Mouse (Mus musculus) ovary, postnatal 10 days (tissue): ENCODE data around the gene Gpn1.

Experiments
- DNase-seq: peaks from one replicate; pipeline ENCODE4 v3.0.0; 2022; ENCODE audit warnings: low spot score

Gpn1 gene

DNA sequence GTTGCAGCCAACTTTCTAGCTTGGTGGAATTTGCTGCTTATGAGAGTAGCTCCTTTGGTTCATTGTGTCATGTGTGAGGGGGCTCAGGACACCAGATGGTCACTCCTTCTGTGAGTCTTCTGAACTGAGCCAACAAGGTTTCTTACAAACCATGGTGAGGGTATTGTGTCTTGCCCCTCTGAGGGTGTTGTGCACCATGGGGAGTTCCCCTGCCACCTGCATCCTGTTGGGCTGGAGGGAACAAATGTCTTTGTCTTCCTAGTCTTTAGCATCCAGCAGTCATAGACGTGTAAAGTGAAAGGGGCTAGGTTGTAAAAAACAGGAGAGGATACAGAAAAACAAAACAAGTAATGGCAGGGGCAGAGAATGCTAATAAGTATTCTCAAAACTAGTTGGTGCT, 64.9 kb downstream of the Gpn1 start:
- no peak for DNase-seq

GRCm38 (mm10) chr5:31560352-31560751, 65.8 kb downstream of the Gpn1 start:
- DNase-seq = no peak

DNA sequence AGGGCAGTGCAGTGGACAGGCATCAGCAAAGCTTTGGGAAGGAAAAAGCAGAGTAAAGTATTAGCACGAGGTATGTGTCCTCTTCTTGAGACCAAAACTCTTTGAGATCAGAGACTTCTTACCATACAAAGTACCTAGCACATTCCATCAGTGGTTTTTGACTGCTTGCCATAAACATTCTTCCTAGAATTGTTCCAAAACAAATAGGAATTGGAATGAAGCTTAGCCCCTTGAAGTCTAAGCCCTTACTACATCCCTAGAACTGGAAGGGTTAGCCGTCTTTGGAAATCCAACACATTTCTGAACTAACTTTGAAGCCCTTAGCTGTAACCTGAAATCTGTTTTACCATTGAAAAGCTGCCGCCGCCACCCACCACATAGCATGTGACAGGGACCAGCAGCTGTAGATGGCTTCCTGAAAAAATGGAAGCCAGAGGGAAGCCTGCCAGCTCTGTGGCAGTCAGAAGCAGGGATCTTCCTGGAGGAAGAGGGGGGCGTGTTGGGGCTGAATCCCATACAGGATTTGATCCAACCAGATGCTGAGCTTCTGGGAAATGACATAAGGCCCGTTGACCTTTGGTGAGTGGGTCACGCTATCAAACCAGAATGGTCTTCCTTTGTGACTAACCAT, 67.6 kb downstream of the Gpn1 start:
- DNase-seq = no peak
